Mouse (Mus musculus) lung, adult 18-20 months (tissue): ENCODE data around the gene Lamp5.

ENCODE experiments used
- DNase-seq, 2 experiments: peaks; one replicate each; pipeline ENCODE4 v3.0.0; 2022; ENCODE audit warnings: mixed read lengths in 2 of 2

Lamp5 gene

GRCm38 (mm10) chr2:136051688-136052289 is at the start of gene Lamp5:
TSS of gene Lamp5 (plus strand) at chr2:136052239.
- no peak for DNase-seq

GRCm38 (mm10) chr2:136003836-136004235 is 48.2 kb upstream of the Lamp5 start:
- DNase-seq, result no peak

DNA sequence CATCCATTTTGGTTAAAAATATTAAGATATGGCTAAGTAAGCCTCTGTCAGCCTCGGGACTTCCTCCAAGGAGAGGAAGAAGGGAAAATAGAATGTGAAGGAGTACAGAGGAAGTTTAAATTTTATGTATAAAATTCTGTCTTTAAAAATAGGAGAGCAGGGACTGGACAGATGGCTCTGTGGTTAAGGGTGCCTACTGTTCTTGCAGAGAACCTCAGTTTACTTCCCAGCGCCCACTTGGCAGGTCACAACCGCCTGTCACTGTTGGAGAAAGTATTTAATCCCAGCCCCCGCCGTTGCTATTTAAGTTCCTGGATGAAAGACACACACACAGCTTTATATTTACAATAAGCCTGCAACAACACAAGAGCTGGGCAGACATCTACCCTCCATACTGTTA is 45.8 kb upstream of the Lamp5 start:
- no peak for DNase-seq

GRCm38 (mm10) chr2:136012759-136013158 is 39.3 kb upstream of the Lamp5 start:
- no peak for DNase-seq

DNA sequence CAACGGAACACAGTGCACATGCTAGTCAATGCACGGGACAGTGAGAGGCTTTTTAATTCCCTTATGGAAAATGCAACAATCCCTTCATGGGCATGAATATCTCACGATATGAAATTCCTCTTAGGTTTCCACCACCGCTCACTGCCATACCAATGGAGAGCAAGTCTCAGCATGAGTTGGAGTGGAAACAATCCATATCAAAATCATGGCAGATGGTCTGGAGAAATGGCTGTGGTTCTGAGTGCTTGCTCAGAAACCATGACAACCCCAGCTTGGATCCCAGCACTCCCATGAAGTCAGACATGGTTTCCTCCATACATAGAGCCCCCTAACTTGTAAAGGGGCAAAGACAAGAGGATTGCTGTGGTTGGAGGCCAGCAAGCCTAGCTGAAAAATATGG is 3.6 kb upstream of the Lamp5 start:
- no peak for DNase-seq

DNA sequence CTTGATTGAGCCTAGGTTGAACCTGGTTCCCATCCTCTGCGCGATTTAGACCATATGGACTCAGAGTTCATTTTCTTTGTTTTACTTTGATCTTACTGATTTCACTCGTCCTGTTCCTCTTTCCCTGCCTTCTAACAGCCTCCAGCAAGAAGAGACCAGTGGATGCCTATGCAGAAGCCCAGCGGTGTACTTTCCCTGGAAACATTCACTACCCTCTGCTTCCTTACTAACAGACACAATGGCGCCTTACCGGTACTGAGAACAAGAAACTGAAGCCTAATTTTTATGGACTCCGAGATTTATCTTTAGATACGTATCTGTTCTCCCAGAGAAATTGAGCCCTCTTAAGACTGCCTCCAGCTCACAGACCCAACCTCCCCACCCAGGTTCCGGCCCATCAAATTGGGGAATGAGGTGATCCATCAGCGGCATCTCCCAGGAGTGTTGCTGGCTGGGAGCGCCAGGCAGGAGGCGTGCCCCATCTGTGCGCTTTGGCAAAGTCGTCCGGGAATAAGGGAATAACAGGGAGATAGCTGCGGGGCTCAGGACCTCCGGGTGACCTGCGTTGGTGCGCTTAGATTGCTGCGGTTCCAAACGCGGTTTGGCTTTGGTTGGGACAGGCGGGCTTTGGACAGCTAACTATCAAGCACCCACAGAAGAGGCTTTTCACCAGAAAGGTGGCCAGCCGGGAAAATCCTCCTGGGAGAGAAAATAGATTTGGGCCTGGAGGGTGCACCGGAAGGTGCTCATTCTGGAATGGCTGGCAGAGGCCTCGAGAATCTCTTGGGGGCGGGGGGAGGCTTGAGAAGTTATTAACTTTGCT is 1.0 kb upstream of the Lamp5 start:
- no peak for DNase-seq

DNA sequence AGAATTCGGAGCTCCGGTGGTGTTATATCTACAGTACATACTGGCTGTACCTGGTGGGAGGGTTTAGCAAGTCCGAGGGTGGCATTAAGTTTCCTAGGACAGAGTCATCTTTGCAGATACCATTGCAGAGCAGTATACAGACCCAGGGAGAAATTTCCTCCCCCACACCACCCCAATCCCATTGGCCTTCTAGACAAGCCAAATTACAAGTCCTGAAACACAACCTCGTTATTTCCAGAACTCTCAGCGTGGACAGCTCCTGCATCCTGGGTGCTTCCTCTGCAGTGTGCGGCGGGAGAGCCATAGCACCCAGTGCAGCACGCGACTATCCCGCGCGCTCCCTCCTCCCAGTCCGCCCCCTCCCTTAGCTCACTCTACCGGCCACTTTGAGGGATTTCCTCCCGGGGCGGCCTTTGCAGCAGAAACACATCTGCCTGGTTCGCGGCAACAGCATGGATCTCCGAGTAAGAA is 5.9 kb downstream of the Lamp5 start:
- DNase-seq, result no peak

GRCm38 (mm10) chr2:136058398-136058797 is 6.4 kb downstream of the Lamp5 start:
- no peak for DNase-seq

DNA sequence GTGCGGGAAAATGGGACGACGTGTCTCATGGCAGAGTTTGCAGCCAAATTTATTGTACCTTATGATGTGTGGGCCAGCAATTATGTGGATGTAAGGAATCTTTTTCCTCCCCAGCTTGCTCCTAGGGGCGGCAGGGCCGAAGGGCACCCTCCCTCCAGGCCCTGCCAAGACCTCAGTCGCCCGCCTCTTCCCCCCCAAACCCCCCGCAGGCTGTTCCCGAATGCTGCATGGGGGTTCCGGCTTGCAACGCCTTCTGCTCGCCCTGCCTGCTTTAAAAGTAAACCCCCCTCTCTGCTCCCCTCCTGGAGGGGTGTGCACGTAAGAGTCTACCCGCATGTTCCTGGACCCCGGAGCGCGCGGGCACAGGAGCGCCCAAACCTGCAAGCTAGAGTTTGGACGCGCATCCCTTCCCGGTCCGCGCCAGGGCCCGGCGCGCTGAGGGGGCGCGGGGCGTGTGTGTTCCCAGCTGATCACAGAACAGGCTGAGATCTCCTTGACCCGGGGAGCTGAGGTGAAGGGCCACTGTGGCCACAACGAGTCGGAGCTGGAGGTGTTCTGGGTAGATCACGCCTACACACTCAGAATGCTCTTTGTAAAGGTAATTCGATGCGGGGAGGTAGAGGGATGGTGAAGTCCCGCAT is 7.1 kb downstream of the Lamp5 start:
- DNase-seq, result no peak

GRCm38 (mm10) chr2:136064356-136064755 is 12.3 kb downstream of the Lamp5 start:
- no peak for DNase-seq

DNA sequence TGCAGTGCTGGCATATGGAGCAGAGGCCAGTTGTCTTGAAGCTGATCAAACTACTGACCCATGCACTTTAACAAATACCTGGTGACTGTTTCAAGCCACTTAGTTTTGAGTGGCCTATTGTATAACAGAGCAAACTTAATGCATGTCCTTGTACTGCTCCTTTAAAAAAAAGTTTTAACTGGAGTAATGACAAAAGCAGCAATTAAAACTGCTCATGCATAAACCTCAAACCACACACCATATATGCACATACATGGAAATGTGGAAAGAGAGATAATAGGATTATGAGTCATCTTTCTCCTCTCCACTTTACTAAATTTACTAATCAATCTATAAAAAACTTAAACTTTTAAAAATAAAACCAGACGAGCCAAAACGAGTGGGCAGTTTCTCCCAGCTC is 43.9 kb downstream of the Lamp5 start:
- DNase-seq, result no peak

GRCm38 (mm10) chr2:136097143-136097542 is 45.1 kb downstream of the Lamp5 start:
- DNase-seq, result no peak

DNA sequence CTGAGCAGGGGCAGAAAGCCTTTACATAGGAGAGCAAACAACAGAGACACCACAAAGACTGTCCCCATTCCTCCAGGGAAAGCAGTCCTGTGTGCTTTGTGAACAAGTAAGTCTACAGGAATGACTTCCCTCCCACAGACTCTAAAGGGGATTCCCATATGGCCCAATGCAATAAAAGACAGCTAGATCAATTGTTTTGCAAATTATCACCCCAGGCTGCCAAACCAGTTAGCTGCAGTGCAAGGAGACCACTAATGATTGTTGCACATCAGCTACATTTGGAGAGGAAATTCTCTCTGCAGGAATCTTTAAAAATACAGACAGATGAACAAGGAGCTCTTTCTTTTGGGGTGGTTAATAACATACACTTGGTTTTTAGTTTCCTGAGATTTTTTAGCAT is 55.6 kb downstream of the Lamp5 start:
- DNase-seq, result no peak

DNA sequence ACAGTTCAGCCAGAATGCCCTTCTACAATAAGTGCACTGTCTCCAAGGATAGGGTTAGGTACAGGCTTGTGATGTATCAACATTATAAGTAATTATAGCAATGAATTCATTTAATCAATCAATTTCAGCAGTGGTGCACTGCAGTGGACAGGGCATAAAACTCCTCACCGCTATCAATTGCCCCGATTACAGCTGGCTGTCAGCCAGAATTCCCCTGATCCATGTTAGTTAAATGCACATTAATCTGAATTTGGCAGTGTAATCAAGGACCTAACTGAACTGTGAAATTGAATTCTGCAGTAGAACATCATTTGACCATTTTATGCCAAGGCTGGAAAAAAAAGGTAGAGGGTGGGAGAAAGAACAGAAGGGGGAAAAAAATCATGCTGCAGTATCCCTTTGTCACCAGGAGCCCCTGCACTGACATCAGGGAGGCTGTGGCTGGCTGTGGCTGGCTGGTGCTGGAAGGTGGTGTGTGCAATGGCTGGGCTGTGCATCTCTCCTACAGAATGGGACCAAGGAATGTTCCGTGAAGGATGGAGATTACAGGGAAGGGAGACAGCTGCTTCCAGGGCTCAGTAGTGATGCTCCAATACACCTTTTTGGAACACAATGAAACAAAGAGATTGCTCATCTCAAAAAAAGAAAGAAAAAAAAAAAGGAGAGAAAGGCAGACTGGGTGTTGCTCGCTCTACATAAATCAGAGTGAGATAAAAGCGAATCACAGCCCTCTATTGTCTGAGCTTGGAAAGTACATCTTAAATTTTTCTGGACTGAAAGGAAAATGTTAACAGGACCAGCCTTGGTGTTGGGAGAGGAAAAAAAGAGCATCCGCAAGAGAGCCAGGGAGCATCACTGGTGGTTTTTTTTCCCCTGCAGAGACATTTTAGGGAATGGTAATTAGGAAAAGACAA is 56.3 kb downstream of the Lamp5 start:
- DNase-seq, result no peak

GRCm38 (mm10) chr2:136109038-136109363 is 57.0 kb downstream of the Lamp5 start:
- no peak for DNase-seq

GRCm38 (mm10) chr2:136113374-136113773 is 61.3 kb downstream of the Lamp5 start:
- DNase-seq, result no peak

DNA sequence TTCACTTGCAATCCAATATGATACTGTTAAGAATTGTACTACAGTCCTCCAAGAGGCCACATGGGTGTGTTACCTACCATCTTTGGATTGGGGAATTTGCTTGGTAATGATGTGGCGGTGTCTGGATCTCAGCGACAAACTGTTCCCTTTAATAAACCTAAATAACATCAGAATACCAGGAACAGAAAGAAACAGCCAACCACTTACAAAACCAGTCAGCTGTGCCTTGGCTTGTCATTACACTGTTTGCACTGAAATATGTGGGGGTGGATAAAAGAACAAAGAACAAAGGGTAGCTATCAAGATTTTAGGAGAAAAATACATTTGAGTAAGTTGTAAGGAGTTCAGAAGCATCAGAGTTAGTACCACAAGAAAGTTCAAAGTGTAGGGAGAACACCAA is 66.0 kb downstream of the Lamp5 start:
- no peak for DNase-seq
